Mouse (Mus musculus): ENCODE data around the gene Sgpl1. TPM values are rescaled to one million over a fixed set of nuclear protein-coding genes. Genes with fewer than 3 reads are reported as not detected.

Sgpl1 gene
- polyA plus RNA-seq, 1 experiment from 2014 or later = 42.8 TPM

Small RNA genes within 50 kb of the gene (microRNA-seq; reads per million reads assigned to microRNA genes)
- gene Gm44308 = not detected

Other genes starting within 250 kb of the Sgpl1 start
- gene Pcbd1, start 58.4 kb downstream of the Sgpl1 start, polyA plus RNA-seq (2015; fragmentation: Nextera tagmentation; extraction: Ambion mirVana) = 50.9 and 52.9 TPM in 2 replicates
- gene Tbata, start 24.3 kb upstream of the Sgpl1 start, polyA plus RNA-seq (2015; fragmentation: Nextera tagmentation; extraction: Ambion mirVana) = 0.16 TPM in 1 of 2 replicates, not detected in the other
- gene Adamts14, start 125.7 kb upstream of the Sgpl1 start, polyA plus RNA-seq (2015; fragmentation: Nextera tagmentation; extraction: Ambion mirVana) = 0.24 and 0.29 TPM in 2 replicates
- gene Prf1, start 150.1 kb upstream of the Sgpl1 start, polyA plus RNA-seq (2015; fragmentation: Nextera tagmentation; extraction: Ambion mirVana) = not detected in 2 replicates
- 20.2 and 20.6 TPM in 2 replicates for gene Pald1, start 235.8 kb upstream of the Sgpl1 start, polyA plus RNA-seq (2015; fragmentation: Nextera tagmentation; extraction: Ambion mirVana)

Data from midbrain, embryonic 16.5 days (tissue).